Mouse (Mus musculus): ENCODE results near the gene Diaph2. TPM values are rescaled to one million over a fixed set of nuclear protein-coding genes. Genes with fewer than 3 reads are reported as not detected.
"Not testable (repeated sequence)": the region's sequence is repeated elsewhere in the genome, so short reads cannot be mapped to it uniquely, and the experiment has no call there.

The Diaph2 gene
- polyA plus RNA-seq, 1 experiment from 2014 or later, result 2.4 TPM

DNA sequence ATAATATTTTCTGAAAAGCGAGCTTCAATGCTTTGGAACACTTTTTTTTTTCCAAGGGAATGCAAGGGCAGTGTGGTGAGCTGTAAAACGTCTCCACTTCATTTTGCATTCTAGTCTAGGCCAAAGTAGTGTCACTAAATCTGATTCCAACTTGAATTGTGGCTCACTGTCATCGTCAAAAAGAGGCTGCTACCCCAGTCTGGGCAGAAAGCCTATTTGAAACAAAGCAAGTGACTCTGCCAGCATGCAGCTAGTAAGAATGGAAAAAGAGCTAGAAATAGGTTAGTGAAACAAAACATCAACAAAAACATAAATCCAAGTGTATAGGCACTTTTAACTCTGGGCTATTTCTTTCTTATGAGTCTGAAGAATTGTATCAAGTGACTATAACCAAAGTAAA lies 653.7 kb downstream of the Diaph2 start:
- no peak for ATAC-seq
- no peaks in the 10 kb centered on the region for H3K9me3 ChIP-seq (ENCODE audit: low read length)
- H3K27me3 ChIP-seq (ENCODE audit: insufficient read depth, low read length), result no peaks in the 10 kb centered on the region
- no peak overlapping the region for H3K27ac ChIP-seq (ENCODE audit: low read depth)
- H3K4me3 ChIP-seq (ENCODE audit: low read depth, low read length), result no peak overlapping the region
- no peak for DNase-seq
- H3K4me2 ChIP-seq (ENCODE audit: low read depth, low read length), result no peak overlapping the region
- 48% methylated on average over 3 of the region's 3 CpGs for WGBS (ENCODE audit: insufficient replicate concordance)
- H3K4me1 ChIP-seq (ENCODE audit: insufficient read depth), result no peaks in the 10 kb centered on the region
- H3K9ac ChIP-seq (replicated peaks), result no peak overlapping the region
- TF ChIP-seq EP300 (IDR thresholded peaks at IDR 0.05; ENCODE audit: low read depth) (no peak), CTCF (IDR thresholded peaks at IDR 0.05; ENCODE audit: low read depth) (no peak)
- H3K36me3 ChIP-seq (replicated peaks; ENCODE audit: insufficient read depth, low read length), result no peaks in the 10 kb centered on the region

GRCm38 (mm10) chrX:130407471-130407870 lies 657.9 kb downstream of the Diaph2 start:
- DNase-seq; ATAC-seq; H3K4me2 ChIP-seq (ENCODE audit: low read depth, low read length); H3K4me1 ChIP-seq (ENCODE audit: insufficient read depth); H3K9ac ChIP-seq (replicated peaks); H3K9me3 ChIP-seq (ENCODE audit: low read length); H3K27me3 ChIP-seq (ENCODE audit: insufficient read depth, low read length); H3K27ac ChIP-seq (ENCODE audit: low read depth); H3K4me3 ChIP-seq (ENCODE audit: low read depth, low read length); H3K36me3 ChIP-seq (replicated peaks; ENCODE audit: insufficient read depth, low read length): not testable (repeated sequence)
- WGBS (ENCODE audit: insufficient replicate concordance), result 88% methylated on average over 3 of the region's 3 CpGs

- Histone ChIP-seq H3K4me3 (ENCODE audit: low read depth, low read length) (no peak overlapping the region), H3K9me3 (ENCODE audit: low read length) (no peaks in the 10 kb centered on the region), H3K4me1 (ENCODE audit: insufficient read depth) (no peaks in the 10 kb centered on the region), H3K27me3 (ENCODE audit: insufficient read depth, low read length) (no peaks in the 10 kb centered on the region), H3K36me3 (replicated peaks; ENCODE audit: insufficient read depth, low read length) (no peaks in the 10 kb centered on the region), H3K9ac (replicated peaks) (no peak overlapping the region), H3K27ac (ENCODE audit: low read depth) (no peak overlapping the region), H3K4me2 (ENCODE audit: low read depth, low read length) (no peak overlapping the region)
- TF ChIP-seq CTCF (IDR thresholded peaks at IDR 0.05; ENCODE audit: low read depth) (no peak), EP300 (IDR thresholded peaks at IDR 0.05; ENCODE audit: low read depth) (no peak)
- DNase-seq, result no peak
- ATAC-seq, result no peak
- 60% methylated on average over 1 of the region's 1 CpGs for WGBS (ENCODE audit: insufficient replicate concordance)
These were observed 659.4 kb downstream of the Diaph2 start for GRCm38 (mm10) chrX:130408985-130409384.

GRCm38 (mm10) chrX:130423134-130423533 lies 673.6 kb downstream of the Diaph2 start:
- Histone ChIP-seq H3K4me3 (ENCODE audit: low read depth, low read length) (no peak overlapping the region), H3K27ac (ENCODE audit: low read depth) (no peak overlapping the region), H3K27me3 (ENCODE audit: insufficient read depth, low read length) (no peaks in the 10 kb centered on the region), H3K4me1 (ENCODE audit: insufficient read depth) (no peaks in the 10 kb centered on the region), H3K36me3 (replicated peaks; ENCODE audit: insufficient read depth, low read length) (no peaks in the 10 kb centered on the region), H3K4me2 (ENCODE audit: low read depth, low read length) (no peak overlapping the region), H3K9me3 (ENCODE audit: low read length) (no peaks in the 10 kb centered on the region), H3K9ac (replicated peaks) (no peak overlapping the region)
- DNase-seq (no peak), ATAC-seq (no peak)
- TF ChIP-seq EP300 (IDR thresholded peaks at IDR 0.05; ENCODE audit: low read depth) (no peak), CTCF (IDR thresholded peaks at IDR 0.05; ENCODE audit: low read depth) (no peak)
- 65% methylated on average over 2 of the region's 2 CpGs for WGBS (ENCODE audit: insufficient replicate concordance)

DNA sequence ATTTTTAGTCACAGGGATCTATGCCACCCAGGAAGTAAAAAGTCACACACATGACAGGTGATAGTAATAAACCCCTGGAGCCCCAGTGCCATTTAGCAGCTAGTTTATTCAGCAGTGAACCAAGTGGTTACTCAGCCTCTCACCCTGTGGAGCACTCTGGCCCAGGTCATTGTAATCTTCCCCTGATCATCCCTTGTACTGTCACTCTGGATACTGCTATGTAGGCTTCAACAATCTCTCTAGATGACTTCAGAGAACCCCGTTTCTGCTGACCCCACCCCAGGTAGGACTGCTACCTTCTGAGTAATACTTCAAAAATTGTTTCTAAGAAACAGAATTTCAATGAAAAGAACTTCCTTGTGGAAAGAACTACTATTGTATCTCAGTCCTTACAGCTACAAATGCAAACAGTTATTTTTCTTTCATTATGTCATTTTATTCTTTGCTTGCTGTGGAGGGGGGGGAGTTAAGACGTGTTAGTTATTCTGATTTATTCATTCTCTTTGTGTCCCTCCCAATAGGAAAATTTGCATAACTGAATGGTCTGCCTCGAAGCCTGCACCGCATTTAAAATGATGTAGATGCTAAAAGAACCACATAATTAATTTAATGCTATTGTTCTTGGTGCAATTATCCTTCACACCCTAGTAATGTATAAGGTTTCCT lies 702.4 kb downstream of the Diaph2 start:
- DNase-seq, result no peak
- no peak overlapping the region for H3K4me2 ChIP-seq (ENCODE audit: low read depth, low read length)

DNA sequence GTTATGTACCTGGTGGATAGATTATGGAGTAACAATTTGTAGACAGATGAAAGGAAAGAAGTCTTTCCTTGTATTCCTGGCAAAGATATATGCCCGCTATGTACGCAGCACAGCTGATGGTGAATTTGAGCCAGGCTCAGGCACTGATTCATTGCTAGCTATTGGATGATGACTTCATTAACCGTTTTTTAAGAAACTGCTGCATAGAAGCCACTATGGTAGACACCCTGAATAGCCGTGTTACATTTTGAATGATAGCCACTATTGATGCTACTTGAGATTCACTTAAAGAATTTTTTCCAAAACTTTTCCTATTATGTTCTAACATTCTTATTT lies 702.9 kb downstream of the Diaph2 start:
- TF ChIP-seq EP300 (IDR thresholded peaks at IDR 0.05; ENCODE audit: low read depth), result no peak
- no peak for TF ChIP-seq CTCF (IDR thresholded peaks at IDR 0.05; ENCODE audit: low read depth)
- WGBS (ENCODE audit: insufficient replicate concordance), result 78% methylated on average over 4 of the region's 4 CpGs
- Histone ChIP-seq H3K4me2 (ENCODE audit: low read depth, low read length) (no peak overlapping the region), H3K27me3 (ENCODE audit: insufficient read depth, low read length) (no peaks in the 10 kb centered on the region), H3K4me3 (ENCODE audit: low read depth, low read length) (no peak overlapping the region), H3K9me3 (ENCODE audit: low read length) (no peaks in the 10 kb centered on the region), H3K4me1 (ENCODE audit: insufficient read depth) (no peaks in the 10 kb centered on the region), H3K9ac (replicated peaks) (no peak overlapping the region), H3K36me3 (replicated peaks; ENCODE audit: insufficient read depth, low read length) (no peaks in the 10 kb centered on the region), H3K27ac (ENCODE audit: low read depth) (no peak overlapping the region)
- ATAC-seq (no peak), DNase-seq (no peak)

More for the DNA sequence above, 702.4 kb downstream of the Diaph2 start:
- H3K9ac ChIP-seq (replicated peaks), result no peak overlapping the region
- no peaks in the 10 kb centered on the region for H3K36me3 ChIP-seq (replicated peaks; ENCODE audit: insufficient read depth, low read length)
- ATAC-seq, result no peak
- no peaks in the 10 kb centered on the region for H3K4me1 ChIP-seq (ENCODE audit: insufficient read depth)
- H3K27me3 ChIP-seq (ENCODE audit: insufficient read depth, low read length), result no peaks in the 10 kb centered on the region
- no peak overlapping the region for H3K27ac ChIP-seq (ENCODE audit: low read depth)
- TF ChIP-seq EP300 (IDR thresholded peaks at IDR 0.05; ENCODE audit: low read depth), result no peak
- TF ChIP-seq CTCF (IDR thresholded peaks at IDR 0.05; ENCODE audit: low read depth), result no peak
- WGBS (ENCODE audit: insufficient replicate concordance), result 74% methylated on average over 4 of the region's 4 CpGs
- no peaks in the 10 kb centered on the region for H3K9me3 ChIP-seq (ENCODE audit: low read length)
- H3K4me3 ChIP-seq (ENCODE audit: low read depth, low read length), result no peak overlapping the region

- H3K4me2 ChIP-seq (ENCODE audit: low read depth, low read length), result no peak overlapping the region
- H3K27ac ChIP-seq (ENCODE audit: low read depth), result no peak overlapping the region
- H3K4me1 ChIP-seq (ENCODE audit: insufficient read depth), result no peaks in the 10 kb centered on the region
- no peaks in the 10 kb centered on the region for H3K9me3 ChIP-seq (ENCODE audit: low read length)
- H3K9ac ChIP-seq (replicated peaks), result no peak overlapping the region
- TF ChIP-seq EP300 (IDR thresholded peaks at IDR 0.05; ENCODE audit: low read depth) (no peak), CTCF (IDR thresholded peaks at IDR 0.05; ENCODE audit: low read depth) (no peak)
- 47% methylated on average over 2 of the region's 2 CpGs for WGBS (ENCODE audit: insufficient replicate concordance)
- no peaks in the 10 kb centered on the region for H3K27me3 ChIP-seq (ENCODE audit: insufficient read depth, low read length)
- DNase-seq (no peak), ATAC-seq (no peak)
- H3K4me3 ChIP-seq (ENCODE audit: low read depth, low read length), result no peak overlapping the region
- H3K36me3 ChIP-seq (replicated peaks; ENCODE audit: insufficient read depth, low read length), result no peaks in the 10 kb centered on the region
These were observed 723.6 kb downstream of the Diaph2 start for GRCm38 (mm10) chrX:130473133-130473532.

All from liver, postnatal 0 days (tissue).